8 mouse cellular contexts compared by ENCODE assay signal in the genomic region with DNA sequence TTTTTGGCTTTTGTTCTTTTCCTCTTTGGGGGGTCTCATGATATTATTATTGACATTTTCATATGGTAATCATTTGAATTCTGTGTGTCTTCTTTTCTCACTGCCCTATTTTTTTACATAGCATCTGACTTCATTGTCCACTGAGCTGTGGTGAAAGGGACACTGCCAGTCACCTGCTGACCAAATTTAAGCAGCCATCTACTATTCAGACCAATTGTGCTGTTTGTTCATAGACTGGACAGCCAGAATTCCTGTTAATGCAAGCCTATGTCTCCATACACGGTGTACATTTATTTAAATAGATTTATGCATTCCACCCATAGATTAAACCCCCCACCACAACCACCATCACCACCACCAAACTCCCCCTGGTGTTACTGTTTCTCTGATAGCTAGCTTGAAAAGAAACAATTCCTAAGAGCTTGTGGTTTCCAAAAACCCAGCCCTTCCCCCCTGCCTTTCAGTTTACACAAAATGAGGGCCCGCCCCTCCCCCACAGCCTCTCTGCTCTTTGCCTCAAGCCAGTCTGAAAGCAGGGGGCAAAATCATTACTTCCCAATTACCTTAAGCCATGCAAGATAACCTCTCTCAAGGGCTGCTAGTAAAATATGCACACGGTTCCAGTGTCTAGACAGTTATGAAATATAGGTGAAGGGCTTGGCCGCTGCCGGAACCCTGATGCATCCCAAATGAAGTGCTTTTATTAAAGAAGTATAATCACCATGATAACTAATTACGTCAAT.
DNase-seq lines count a peak whose midpoint lies in the region; ATAC-seq lines count a peak whose summit lies in the region.

No protein-coding gene starts in this region.

- H3K27ac ChIP-seq in embryonic facial prominence, embryonic 10.5 days (replicated peaks) = peak overlapping the region; percentile 81; the same call in 1 of the 2 replicates
- no peak overlapping the region for H3K27ac ChIP-seq in intestine, embryonic 15.5 days
- peak overlapping the region; percentile 84 for H3K27ac ChIP-seq in midbrain, embryonic 15.5 days

- intact Hi-C loops in gastrocnemius, postnatal 14 days (cut with DNase I; ENCODE audit: low total_unique reads) = no loop called here

- peak overlapping the region; percentile 59 for H3K4me2 ChIP-seq in intestine, embryonic 15.5 days (replicated peaks)
- H3K4me2 ChIP-seq in midbrain, embryonic 15.5 days = peak overlapping the region; percentile 47

- no peaks in the 10 kb centered on the region for H3K27me3 ChIP-seq in embryonic facial prominence, embryonic 10.5 days (replicated peaks; ENCODE audit: low read depth, poor library complexity, severe bottlenecking)
- H3K27me3 ChIP-seq in intestine, embryonic 15.5 days (replicated peaks) = no peaks in the 10 kb centered on the region
- no peaks in the 10 kb centered on the region for H3K27me3 ChIP-seq in midbrain, embryonic 15.5 days (replicated peaks)

- DNase-seq in right cerebral cortex, postnatal 4 days = peak; percentile 33
- DNase-seq in right cerebral cortex, postnatal 25 days = no peak
- peak; percentile 64 for DNase-seq in embryonic facial prominence, embryonic 10.5 days (ENCODE audit: low spot score)
- no peak for DNase-seq in lung, postnatal 4 days
- no peak for DNase-seq in layer of hippocampus, postnatal 25 days (ENCODE audit: extremely low spot score in 1 of 2, low spot score in 1 of 2)
- no peak for DNase-seq in gastrocnemius, postnatal 14 days

- H3K4me1 ChIP-seq in embryonic facial prominence, embryonic 10.5 days = peaks cover 39% of the 10 kb centered on the region
- no peaks in the 10 kb centered on the region; the same call in 1 of the 2 replicates for H3K4me1 ChIP-seq in intestine, embryonic 15.5 days (replicated peaks)
- peaks cover 29% of the 10 kb centered on the region for H3K4me1 ChIP-seq in midbrain, embryonic 15.5 days

- ATAC-seq in intestine, embryonic 15.5 days = 0 out of 2 replicates have a peak, but pooled peaks have one; percentile 36
- peak; percentile 51 for ATAC-seq in midbrain, embryonic 15.5 days (replicated peaks)

- H3K36me3 ChIP-seq in embryonic facial prominence, embryonic 10.5 days (replicated peaks) = no peaks in the 10 kb centered on the region
- H3K36me3 ChIP-seq in intestine, embryonic 15.5 days = no peaks in the 10 kb centered on the region
- no peaks in the 10 kb centered on the region for H3K36me3 ChIP-seq in midbrain, embryonic 15.5 days (replicated peaks)

- peak overlapping the region; percentile 54 for H3K4me3 ChIP-seq in embryonic facial prominence, embryonic 10.5 days
- no peak overlapping the region for H3K4me3 ChIP-seq in intestine, embryonic 15.5 days (replicated peaks)
- H3K4me3 ChIP-seq in midbrain, embryonic 15.5 days = peak overlapping the region; percentile 32

- WGBS in embryonic facial prominence, embryonic 10.5 days = 25% methylated on average over 6 of the region's 6 CpGs
- WGBS in intestine, embryonic 15.5 days = 52% methylated on average over 6 of the region's 6 CpGs
- 16% methylated on average over 6 of the region's 6 CpGs for WGBS in midbrain, embryonic 15.5 days

- no peaks in the 10 kb centered on the region for H3K9me3 ChIP-seq in embryonic facial prominence, embryonic 10.5 days
- no peaks in the 10 kb centered on the region for H3K9me3 ChIP-seq in intestine, embryonic 15.5 days
- H3K9me3 ChIP-seq in midbrain, embryonic 15.5 days = no peaks in the 10 kb centered on the region

- no peak overlapping the region for H3K9ac ChIP-seq in intestine, embryonic 15.5 days
- H3K9ac ChIP-seq in midbrain, embryonic 15.5 days = peak overlapping the region; percentile 34; the same call in 1 of the 2 replicates

Comparison
In these comparisons a context has a peak if more than half of its experiments do, and no peak if none do; other contexts are left out.
1. DNase-seq: peak in right cerebral cortex, postnatal 4 days (single experiment) and embryonic facial prominence, embryonic 10.5 days (single experiment); none in right cerebral cortex, postnatal 25 days (single experiment), lung, postnatal 4 days (0 of 2), layer of hippocampus, postnatal 25 days (0 of 2) and gastrocnemius, postnatal 14 days (single experiment).